Mouse (Mus musculus) T-helper 1 cell (primary cell): ENCODE data around the gene Fam25c.

ENCODE experiments used
- in situ Hi-C: fragments of 300-600 bp; cut with MboI, MseI; formaldehyde crosslinking; loops from one replicate; pipeline ENCODE4 v1.15.1; 2025; ENCODE audit warnings: high pct_unique_total_duplicates

The Fam25c gene

GRCm38 (mm10) chr14:34331886-34332285 lies 23.3 kb downstream of the Fam25c start:
- in situ Hi-C loops = no loop called here

- in situ Hi-C loops = no loop called here
These were observed 24.5 kb downstream of the Fam25c start for GRCm38 (mm10) chr14:34330657-34331158.

DNA sequence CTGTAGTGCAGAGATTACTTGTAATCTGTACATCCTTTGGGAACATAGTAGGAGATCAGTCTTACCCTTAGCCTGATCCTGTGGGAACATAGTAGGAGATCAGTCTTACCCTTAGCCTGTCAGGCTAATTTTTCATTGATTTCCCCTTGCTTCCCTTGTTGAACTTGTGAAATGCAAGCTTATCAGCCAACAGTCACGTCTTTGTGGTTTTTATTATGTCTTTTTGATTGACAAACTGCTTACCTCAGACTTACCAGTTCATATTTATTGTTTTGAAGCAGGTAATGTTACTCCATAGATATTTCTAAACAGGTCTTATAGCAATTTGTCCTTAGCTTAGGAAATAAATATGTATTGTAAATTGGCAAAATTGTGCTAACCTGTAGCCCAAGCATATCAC lies 27.6 kb downstream of the Fam25c start:
- in situ Hi-C loops = no loop called here

DNA sequence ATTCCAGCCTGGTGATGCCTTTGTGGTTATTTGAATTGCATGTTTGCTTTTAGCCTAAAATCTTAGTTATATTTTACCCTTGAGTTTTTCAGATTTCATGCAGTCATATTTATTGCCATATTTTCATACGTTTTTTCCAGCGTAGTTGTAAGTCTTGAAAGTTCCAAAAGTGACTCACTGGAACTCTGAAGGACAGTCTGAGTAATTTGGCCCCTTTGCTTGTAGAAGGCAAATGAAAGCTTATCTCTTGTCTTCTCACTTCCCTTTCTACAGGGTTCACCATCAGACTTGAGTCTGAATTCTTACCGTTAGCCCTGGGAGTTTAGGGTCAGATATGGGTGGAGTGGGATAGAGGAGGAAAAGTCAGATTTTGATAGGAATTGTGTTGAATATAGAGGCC lies 28.6 kb downstream of the Fam25c start:
- in situ Hi-C loops = no loop called here

DNA sequence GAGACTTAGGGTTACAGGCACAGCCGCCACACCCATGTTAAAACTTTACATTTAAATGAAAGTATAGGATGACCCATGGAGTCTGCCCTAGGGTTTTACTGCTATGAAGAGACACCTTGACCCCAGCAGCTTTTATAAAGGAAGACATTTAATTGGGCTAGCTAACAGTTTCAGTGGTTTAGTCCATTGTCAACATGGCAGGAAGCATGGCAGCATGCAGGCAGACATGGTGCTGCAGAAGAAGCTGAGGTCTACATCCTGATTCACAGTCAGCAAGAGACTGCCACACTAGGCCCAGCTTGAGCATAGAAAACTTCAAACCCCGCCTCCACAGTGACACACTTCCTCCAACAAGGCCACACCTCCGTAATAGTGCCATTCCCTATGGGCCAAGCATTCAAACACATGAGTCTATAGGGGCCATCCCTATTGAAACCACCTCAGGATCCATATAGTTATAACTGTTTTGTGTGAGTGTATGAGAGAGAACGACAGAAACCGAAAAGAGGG lies 31.6 kb downstream of the Fam25c start:
- in situ Hi-C loops = loop anchor here (25.0 kb wide), 1 partner anchor 886 kb away; the partner anchor contains the start of gene Mapk8

DNA sequence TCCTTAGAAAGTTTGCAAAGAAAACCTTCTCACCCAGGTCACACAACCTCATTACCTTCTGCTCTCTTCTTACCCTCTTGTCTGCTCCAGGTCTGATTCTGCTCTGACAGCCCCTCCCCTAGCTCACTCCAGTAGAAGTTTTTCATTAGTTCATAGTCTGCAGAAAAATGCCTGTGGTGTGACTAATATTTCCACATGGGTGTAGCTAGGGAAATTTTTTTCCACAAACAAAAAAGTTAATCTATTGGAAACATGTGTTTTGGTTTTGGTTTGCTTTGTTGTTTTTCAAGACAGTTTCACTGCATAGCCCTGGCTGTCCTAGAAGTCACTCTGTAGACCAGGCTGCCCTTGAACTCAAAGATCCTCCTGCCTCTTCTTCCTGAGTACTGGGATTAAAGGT lies 37.1 kb downstream of the Fam25c start:
- in situ Hi-C loops = loop anchor here (25.0 kb wide), 1 partner anchor 881 kb away; the partner anchor contains the start of gene Mapk8

GRCm38 (mm10) chr14:34317431-34317830 lies 37.8 kb downstream of the Fam25c start:
- in situ Hi-C loops = loop anchor here (25.0 kb wide), 1 partner anchor 880 kb away; the partner anchor contains the start of gene Mapk8

GRCm38 (mm10) chr14:34316346-34316745 lies 38.9 kb downstream of the Fam25c start:
- in situ Hi-C loops = loop anchor here (25.0 kb wide), 1 partner anchor 879 kb away; the partner anchor contains the start of gene Mapk8

DNA sequence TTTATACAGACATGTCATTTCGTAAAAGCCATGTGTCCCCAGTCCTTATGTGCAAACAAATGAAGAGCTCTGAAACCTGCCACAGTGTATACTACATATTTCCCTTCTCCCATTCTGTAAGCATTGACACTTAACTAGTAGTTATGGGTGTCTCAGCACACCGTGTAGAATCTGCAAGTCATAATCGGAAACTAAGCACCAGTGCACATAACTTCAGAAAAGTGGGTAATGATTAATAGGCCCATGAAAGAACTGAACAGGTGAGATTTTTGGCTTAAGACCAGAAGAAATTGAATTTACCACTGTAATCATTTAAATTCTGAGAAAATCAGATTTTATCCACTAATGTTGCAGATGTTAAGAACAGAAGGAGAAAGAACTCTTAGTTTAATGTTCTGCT lies 40.4 kb downstream of the Fam25c start:
- in situ Hi-C loops = loop anchor here (25.0 kb wide), 1 partner anchor 877 kb away; the partner anchor contains the start of gene Mapk8

- in situ Hi-C loops = loop anchor here (25.0 kb wide), 1 partner anchor 877 kb away; the partner anchor contains the start of gene Mapk8
These were observed 40.9 kb downstream of the Fam25c start for GRCm38 (mm10) chr14:34314383-34314782.

GRCm38 (mm10) chr14:34313612-34314011 lies 41.6 kb downstream of the Fam25c start:
- in situ Hi-C loops = loop anchor here (25.0 kb wide), 1 partner anchor 876 kb away; the partner anchor contains the start of gene Mapk8

DNA sequence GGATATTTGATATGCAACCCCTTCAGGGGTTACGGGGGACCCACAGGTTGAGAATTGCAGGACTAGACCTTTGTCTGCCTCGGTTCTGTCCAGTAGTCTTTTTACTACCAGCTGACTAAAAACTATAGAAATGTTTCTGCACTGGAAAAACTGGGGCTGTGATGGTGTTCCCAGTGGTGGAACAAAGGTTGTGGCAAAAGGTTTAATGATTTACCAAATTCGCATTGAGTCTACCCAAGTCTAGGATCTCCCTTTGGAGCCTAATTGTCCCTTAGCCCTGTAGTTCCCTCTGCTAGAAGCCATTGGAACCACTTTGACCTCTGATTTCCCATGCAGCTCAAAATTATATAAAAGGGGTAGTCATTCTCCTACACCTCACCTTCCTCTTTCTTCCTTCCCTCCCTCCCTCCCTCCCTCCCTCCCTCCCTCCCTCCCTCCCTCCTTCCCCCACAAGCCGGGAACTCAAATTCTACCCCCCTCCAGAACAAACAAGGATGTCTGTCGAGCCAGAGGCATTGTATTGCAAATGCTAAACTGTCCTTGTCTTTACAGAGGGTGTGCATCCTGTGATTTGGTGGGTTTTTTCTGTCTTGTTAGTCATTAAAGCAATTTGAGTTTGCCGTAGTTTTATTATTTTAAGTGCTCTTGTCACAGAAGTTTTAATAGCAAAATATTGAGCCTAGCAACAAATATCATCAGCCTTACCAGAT lies 42.7 kb downstream of the Fam25c start:
- in situ Hi-C loops = loop anchor here (25.0 kb wide), 1 partner anchor 875 kb away; the partner anchor contains the start of gene Mapk8

DNA sequence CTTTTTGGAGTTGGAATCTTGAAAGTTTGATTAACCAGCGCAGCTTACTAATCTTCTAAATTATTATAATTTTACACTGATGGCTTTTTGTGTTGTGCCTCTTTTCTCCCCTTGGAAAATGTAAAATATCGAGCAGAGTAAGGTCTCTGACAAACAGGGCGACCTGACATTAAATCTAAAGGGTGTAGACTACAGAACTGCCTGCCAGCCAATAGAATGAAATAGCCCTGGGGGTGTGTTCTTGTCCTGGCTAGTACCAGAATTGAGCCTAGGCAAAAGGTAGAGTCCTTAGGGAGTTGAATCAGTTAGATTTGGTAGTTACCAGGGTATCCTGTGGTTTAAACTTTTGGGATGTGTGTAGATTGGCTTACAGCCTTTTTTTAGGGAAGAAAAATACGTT lies 43.5 kb downstream of the Fam25c start:
- in situ Hi-C loops = loop anchor here (25.0 kb wide), 1 partner anchor 874 kb away; the partner anchor contains the start of gene Mapk8

DNA sequence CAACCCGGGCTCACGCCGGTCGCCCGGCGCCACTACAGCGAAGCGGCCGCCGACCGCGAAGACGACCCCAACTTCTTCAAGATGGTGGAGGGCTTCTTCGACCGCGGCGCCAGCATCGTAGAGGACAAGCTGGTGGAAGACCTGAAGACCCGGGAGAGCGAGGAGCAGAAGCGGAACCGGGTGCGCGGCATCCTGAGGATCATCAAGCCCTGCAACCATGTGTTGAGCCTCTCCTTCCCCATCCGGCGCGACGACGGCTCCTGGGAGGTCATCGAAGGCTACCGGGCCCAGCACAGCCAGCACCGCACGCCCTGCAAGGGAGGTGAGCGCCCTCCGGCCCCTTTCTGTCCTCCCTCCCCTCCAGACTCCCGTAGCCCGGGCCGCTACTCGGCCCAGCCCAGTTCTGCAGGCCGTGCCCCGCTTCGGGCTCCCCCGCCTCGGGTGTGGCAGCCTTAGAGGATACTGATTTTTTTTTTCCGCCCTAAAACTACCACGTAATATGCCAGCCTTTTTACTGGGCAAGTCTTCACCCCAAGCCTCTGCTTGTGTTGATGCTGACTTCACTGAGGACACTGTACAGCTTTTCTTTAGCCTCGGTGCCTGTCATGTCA lies 44.1 kb downstream of the Fam25c start:
- in situ Hi-C loops = loop anchor here (25.0 kb wide), 1 partner anchor 874 kb away; the partner anchor contains the start of gene Mapk8

DNA sequence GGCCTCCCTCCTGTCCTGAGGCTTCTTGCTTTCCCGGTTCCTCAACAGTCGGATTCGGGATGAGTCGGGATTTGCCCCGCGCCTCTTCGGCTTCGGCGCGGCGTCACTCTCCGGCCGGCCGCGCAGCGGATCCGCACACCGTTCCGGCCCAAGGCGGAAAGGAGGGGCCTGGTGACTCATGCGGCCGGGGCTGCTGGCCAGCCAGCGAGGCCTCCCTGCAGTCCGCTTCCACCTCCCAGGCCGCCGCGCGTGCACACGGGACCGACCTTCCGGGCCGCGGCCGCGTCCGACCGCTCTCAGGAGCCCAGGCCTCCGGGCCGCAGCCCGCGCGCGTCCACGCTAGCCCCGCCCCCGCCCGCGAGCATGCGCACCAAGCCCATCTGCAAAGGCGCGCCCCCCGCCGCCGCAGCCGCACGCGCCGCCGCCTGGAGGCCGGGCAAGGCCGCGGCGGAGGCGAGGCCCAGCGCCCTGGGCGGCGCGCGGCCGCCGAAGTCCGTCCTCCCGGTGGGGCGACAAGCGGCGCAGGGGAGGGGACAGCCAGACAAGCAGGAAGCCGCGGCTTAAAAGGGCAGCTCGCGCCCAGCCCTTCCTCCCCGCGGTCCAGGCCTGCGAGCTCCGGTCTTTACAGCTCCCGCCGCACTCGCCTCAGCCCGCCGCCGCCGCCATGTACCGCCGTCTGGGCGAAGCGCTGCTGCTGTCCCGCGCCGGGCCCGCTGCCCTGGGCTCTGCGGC lies 44.8 kb downstream of the Fam25c start, which contains the start of the genes Shld2 and Glud1:
TSS of gene Shld2 (minus strand) at position 260 of the 732 bp plus-strand sequence.
TSS of gene Glud1 (plus strand) at position 494 of the 732 bp plus-strand sequence.
- in situ Hi-C loops = loop anchor here (25.0 kb wide), 1 partner anchor 873 kb away; the partner anchor contains the start of gene Mapk8

- in situ Hi-C loops = loop anchor here (25.0 kb wide), 1 partner anchor 873 kb away; the partner anchor contains the start of gene Mapk8
These were observed 45.4 kb downstream of the Fam25c start for GRCm38 (mm10) chr14:34309907-34310233.

GRCm38 (mm10) chr14:34309266-34309665 lies 46.0 kb downstream of the Fam25c start:
- in situ Hi-C loops = loop anchor here (25.0 kb wide), 1 partner anchor 872 kb away; the partner anchor contains the start of gene Mapk8

DNA sequence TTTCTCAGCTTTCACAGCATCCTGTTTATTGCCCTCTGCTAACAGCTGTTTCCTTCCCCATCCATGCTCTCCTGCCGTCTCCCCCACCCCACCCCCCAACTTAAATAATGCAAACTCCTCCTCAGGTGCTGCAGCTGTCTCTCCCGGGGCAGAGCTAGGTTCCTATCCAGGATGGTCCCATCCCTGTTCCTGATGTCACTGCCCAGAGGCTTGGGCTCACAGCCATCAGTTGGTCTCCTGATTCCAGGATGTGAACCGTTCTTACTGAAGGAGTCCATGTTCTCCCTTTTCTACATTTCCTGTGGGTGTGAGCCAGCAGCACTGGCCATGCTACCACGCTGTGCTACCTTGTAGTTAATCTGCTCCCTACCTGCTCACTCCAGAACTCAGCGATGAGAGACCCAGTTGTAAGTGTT lies 52.0 kb downstream of the Fam25c start:
- in situ Hi-C loops = loop anchor here (25.0 kb wide), 1 partner anchor 866 kb away; the partner anchor contains the start of gene Mapk8

GRCm38 (mm10) chr14:34302681-34303242 lies 52.5 kb downstream of the Fam25c start:
- in situ Hi-C loops = loop anchor here (25.0 kb wide), 1 partner anchor 865 kb away; the partner anchor contains the start of gene Mapk8
